Mouse (Mus musculus): Measurements from ENCODE around the gene Eci1. TPM values are rescaled to one million over a fixed set of nuclear protein-coding genes. Genes with fewer than 3 reads are reported as not detected.

Eci1 gene
- polyA plus RNA-seq, 1 experiment = 9.0 TPM

GRCm38 (mm10) chr17:24477985-24478600, 51.7 kb downstream of the Eci1 start:
- H3K4me1 ChIP-seq (ENCODE audit: control insufficient read depth, insufficient read depth, low read length) = peaks cover 20% of the 10 kb centered on the region
- no peak overlapping the region for H3K27ac ChIP-seq (ENCODE audit: control insufficient read depth, insufficient read depth, low read depth, low read length)
- H3K27me3 ChIP-seq (ENCODE audit: control insufficient read depth, insufficient read depth, low read length) = no peaks in the 10 kb centered on the region
- H3K4me3 ChIP-seq (ENCODE audit: control insufficient read depth, low read depth, low read length) = peak overlapping the region; percentile 100
- H3K36me3 ChIP-seq (ENCODE audit: control insufficient read depth, insufficient read depth, low read length) = no peaks in the 10 kb centered on the region
- TF ChIP-seq POLR2A (IDR thresholded peaks at IDR 0.05; ENCODE audit: control insufficient read depth, low read depth, low read length) = no peak
- no peak; the same call in 1 of the 2 replicates for TF ChIP-seq CTCF (IDR thresholded peaks at IDR 0.05; ENCODE audit: control insufficient read depth, insufficient read depth, insufficient replicate concordance, low read depth, low read length)

DNA sequence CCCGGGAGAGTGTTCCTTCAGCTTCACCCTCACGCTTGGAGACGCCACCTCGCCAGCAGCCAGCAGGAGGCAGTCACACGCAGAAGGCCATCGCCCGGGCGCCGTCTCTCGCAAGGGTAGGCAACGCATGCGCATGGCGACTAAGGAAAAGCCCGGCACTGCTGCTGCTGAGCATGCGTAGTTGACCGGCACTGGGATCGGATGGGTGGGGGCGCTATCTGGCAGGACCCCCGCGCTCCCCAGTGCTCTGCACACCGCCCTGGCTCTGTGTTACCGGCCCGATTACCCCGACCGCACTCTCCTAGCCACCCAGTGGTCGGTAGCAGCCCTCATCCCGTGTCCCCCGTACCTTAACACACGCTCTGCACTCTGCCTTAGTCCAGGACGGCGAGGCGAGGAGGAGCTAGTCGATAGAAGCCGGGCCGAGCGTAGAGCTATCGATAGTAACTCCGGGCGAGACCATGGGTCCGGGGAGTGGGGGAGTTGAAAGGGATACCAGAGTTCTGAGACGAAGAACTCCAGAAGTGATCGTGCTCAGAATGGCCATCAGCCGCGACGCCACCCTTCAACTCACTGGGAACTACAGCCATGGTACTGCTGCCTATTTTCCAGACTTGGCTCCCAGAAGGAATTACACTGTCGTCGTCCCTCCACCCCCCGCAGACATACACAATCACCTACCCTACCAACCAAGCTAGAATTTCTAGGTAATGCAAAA, 52.4 kb downstream of the Eci1 start, which contains the start of gene Mlst8:
Gene Mlst8, minus strand, starts transcription at position 416 of the 718 bp plus-strand sequence.
- Histone ChIP-seq H3K4me1 (ENCODE audit: control insufficient read depth, insufficient read depth, low read length) (peaks cover 20% of the 10 kb centered on the region), H3K27ac (ENCODE audit: control insufficient read depth, insufficient read depth, low read depth, low read length) (peak within 1 kb of the TSS; percentile 99), H3K27me3 (ENCODE audit: control insufficient read depth, insufficient read depth, low read length) (no peaks in the 10 kb centered on the region), H3K4me3 (ENCODE audit: control insufficient read depth, low read depth, low read length) (peak within 1 kb of the TSS; percentile 100), H3K36me3 (ENCODE audit: control insufficient read depth, insufficient read depth, low read length) (no peaks in the 10 kb centered on the region)
- TF ChIP-seq CTCF (IDR thresholded peaks at IDR 0.05; ENCODE audit: control insufficient read depth, insufficient read depth, insufficient replicate concordance, low read depth, low read length) (peak; percentile 87; the same call in 1 of the 2 replicates), POLR2A (IDR thresholded peaks at IDR 0.05; ENCODE audit: control insufficient read depth, low read depth, low read length) (peak; percentile 79)

GRCm38 (mm10) chr17:24479431-24479830, 53.0 kb downstream of the Eci1 start:
- peaks cover 14% of the 10 kb centered on the region for H3K4me1 ChIP-seq (ENCODE audit: control insufficient read depth, insufficient read depth, low read length)
- H3K27ac ChIP-seq (ENCODE audit: control insufficient read depth, insufficient read depth, low read depth, low read length) = no peak overlapping the region

DNA sequence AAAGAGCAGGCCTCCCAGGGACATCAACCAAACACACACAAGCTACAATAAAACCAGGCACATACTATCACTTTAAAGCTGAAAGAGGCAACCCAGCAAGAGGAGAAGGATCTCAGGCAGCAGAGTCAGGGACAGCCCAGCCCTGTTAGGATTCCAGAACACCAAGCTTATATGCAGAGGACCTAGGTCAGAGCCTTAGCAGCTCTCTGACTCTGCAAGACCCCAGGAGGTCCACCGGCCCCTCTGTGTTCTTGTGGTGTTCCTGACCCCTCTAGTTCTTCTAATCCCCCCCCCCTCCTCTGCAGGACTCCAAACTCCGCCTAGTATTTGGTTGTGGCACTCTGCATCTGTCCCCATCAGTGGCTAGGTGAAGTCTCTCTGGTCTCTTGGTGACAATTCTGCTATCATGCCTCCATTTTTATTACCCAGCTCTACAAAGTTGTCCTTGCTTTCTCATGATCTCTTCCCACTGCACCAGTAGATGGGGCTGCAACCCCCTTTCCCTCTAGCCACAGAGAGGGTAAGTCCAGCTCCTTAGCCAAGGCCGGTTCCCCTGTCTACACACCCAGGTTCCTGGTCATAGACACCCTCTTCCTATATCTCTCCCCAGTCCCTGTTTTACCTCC, 53.9 kb downstream of the Eci1 start:
- Histone ChIP-seq H3K27ac (ENCODE audit: control insufficient read depth, insufficient read depth, low read depth, low read length) (no peak overlapping the region; the same call in 1 of the 2 replicates), H3K4me3 (ENCODE audit: control insufficient read depth, low read depth, low read length) (no peak overlapping the region), H3K4me1 (ENCODE audit: control insufficient read depth, insufficient read depth, low read length) (peaks cover 13% of the 10 kb centered on the region), H3K27me3 (ENCODE audit: control insufficient read depth, insufficient read depth, low read length) (no peaks in the 10 kb centered on the region), H3K36me3 (ENCODE audit: control insufficient read depth, insufficient read depth, low read length) (no peaks in the 10 kb centered on the region)
- TF ChIP-seq CTCF (IDR thresholded peaks at IDR 0.05; ENCODE audit: control insufficient read depth, insufficient read depth, insufficient replicate concordance, low read depth, low read length) = no peak
- TF ChIP-seq POLR2A (IDR thresholded peaks at IDR 0.05; ENCODE audit: control insufficient read depth, low read depth, low read length) = no peak

More at GRCm38 (mm10) chr17:24479431-24479830, 53.0 kb downstream of the Eci1 start:
- Histone ChIP-seq H3K36me3 (ENCODE audit: control insufficient read depth, insufficient read depth, low read length) (no peaks in the 10 kb centered on the region), H3K4me3 (ENCODE audit: control insufficient read depth, low read depth, low read length) (no peak overlapping the region), H3K27me3 (ENCODE audit: control insufficient read depth, insufficient read depth, low read length) (no peaks in the 10 kb centered on the region)
- no peak for TF ChIP-seq CTCF (IDR thresholded peaks at IDR 0.05; ENCODE audit: control insufficient read depth, insufficient read depth, insufficient replicate concordance, low read depth, low read length)
- TF ChIP-seq POLR2A (IDR thresholded peaks at IDR 0.05; ENCODE audit: control insufficient read depth, low read depth, low read length) = no peak

- Histone ChIP-seq H3K36me3 (ENCODE audit: control insufficient read depth, insufficient read depth, low read length) (no peaks in the 10 kb centered on the region), H3K4me1 (ENCODE audit: control insufficient read depth, insufficient read depth, low read length) (peaks cover 16% of the 10 kb centered on the region), H3K27ac (ENCODE audit: control insufficient read depth, insufficient read depth, low read depth, low read length) (no peak overlapping the region), H3K27me3 (ENCODE audit: control insufficient read depth, insufficient read depth, low read length) (no peaks in the 10 kb centered on the region), H3K4me3 (ENCODE audit: control insufficient read depth, low read depth, low read length) (no peak overlapping the region)
- no peak for TF ChIP-seq CTCF (IDR thresholded peaks at IDR 0.05; ENCODE audit: control insufficient read depth, insufficient read depth, insufficient replicate concordance, low read depth, low read length)
- TF ChIP-seq POLR2A (IDR thresholded peaks at IDR 0.05; ENCODE audit: control insufficient read depth, low read depth, low read length) = no peak
These were observed 54.8 kb downstream of the Eci1 start for GRCm38 (mm10) chr17:24481027-24481815.

DNA sequence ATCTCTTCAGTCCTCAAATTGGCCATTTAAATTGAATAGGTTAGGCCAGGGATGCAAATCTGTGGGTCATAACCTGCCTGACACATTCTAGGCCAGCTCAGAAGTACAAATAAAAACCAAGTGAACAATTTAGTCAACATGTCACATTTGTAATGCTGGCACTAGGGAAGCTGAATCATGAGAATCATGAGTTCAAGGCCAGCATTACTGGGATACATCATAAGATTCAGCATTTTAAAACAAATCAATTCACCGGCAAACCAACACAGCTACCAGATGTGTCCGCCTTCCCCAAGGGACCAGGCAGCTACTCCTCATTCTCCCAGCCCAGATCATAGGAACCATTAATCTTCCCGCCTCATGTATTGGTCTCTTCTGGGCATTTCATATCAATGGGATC, 57.1 kb downstream of the Eci1 start:
- peaks cover 7% of the 10 kb centered on the region for H3K4me1 ChIP-seq (ENCODE audit: control insufficient read depth, insufficient read depth, low read length)
- no peaks in the 10 kb centered on the region for H3K36me3 ChIP-seq (ENCODE audit: control insufficient read depth, insufficient read depth, low read length)
- no peak overlapping the region for H3K27ac ChIP-seq (ENCODE audit: control insufficient read depth, insufficient read depth, low read depth, low read length)
- TF ChIP-seq CTCF (IDR thresholded peaks at IDR 0.05; ENCODE audit: control insufficient read depth, insufficient read depth, insufficient replicate concordance, low read depth, low read length) = no peak
- TF ChIP-seq POLR2A (IDR thresholded peaks at IDR 0.05; ENCODE audit: control insufficient read depth, low read depth, low read length) = no peak
- H3K4me3 ChIP-seq (ENCODE audit: control insufficient read depth, low read depth, low read length) = no peak overlapping the region
- H3K27me3 ChIP-seq (ENCODE audit: control insufficient read depth, insufficient read depth, low read length) = no peaks in the 10 kb centered on the region

Data from testis, adult 2 months (tissue).